Mouse (Mus musculus): Measurements from ENCODE around the gene Gal3st2c.
"Not testable (repeated sequence)": the region's sequence is repeated elsewhere in the genome, so short reads cannot be mapped to it uniquely, and the experiment has no call there.

Gal3st2c gene

GRCm38 (mm10) chr1:93990209-93990608 is at the start of gene Gal3st2c:
Gene Gal3st2c, plus strand, starts transcription at chr1:93990509.
- DNase-seq (ENCODE audit: low spot score in 2 of 2) = not testable (repeated sequence)

- DNase-seq (ENCODE audit: low spot score in 2 of 2) = not testable (repeated sequence)
Observed at GRCm38 (mm10) chr1:93949087-93949486, 41.2 kb upstream of the Gal3st2c start.

DNA sequence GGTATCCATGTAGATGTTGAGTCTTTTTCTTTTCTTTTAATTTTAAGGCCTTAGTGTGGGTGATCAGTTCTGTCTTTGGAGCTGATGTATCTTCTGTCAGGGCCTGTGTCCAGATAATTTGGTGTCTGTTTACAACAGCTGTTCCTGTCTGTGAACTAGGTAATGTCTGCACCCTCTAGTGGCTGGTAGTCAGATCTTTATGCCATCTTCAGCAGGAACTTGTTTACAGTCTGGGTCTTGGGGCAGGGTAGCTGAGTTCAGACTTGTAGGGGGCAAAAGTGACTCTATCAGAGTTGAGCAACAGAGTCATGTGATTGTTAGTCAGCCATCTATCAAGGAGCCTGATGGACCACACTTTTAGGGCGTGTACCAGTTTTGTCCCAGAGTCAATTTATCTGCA is 23.8 kb upstream of the Gal3st2c start:
- not testable (repeated sequence) for DNase-seq (ENCODE audit: low spot score in 2 of 2)

DNA sequence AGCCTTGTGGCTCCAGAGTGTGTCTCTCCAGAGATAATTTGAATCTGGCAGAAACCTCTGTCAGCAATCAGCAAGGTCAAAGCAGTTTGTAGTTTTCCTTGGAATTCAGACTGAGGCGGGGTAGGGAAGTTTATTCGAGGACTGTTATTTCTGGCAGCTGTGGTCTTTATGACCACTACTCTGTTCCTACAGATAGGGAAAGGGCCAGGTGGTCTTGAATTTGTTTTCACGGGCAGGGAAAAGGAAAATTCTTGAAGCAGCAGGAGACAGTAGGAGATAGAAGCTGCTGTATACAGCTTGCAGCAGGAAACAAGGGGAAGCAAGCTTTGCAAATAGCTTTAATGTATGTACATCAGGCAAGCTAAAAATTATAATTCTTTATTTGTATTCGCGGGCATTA is 19.9 kb upstream of the Gal3st2c start:
- DNase-seq (ENCODE audit: low spot score in 2 of 2) = not testable (repeated sequence)

DNA sequence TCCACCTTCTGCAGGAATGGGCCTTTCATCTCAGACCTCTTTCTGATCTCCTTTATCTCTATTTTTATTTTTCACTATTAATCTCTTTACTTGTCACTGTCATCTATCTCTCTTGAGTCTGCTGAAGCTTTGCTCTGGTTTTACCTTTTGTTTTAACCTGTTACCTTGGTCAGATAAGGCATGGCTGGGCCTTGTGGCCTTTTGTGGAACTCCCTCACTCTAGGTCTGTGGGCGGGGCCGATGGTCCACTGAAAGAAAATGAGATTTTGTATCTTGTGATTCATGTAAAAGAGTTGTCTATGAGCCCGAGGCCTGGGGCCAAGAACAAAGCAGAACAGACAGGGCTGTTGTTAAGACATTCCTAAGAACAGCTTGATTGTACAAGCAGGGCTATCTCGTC is 19.5 kb upstream of the Gal3st2c start:
- not testable (repeated sequence) for DNase-seq (ENCODE audit: low spot score in 2 of 2)

GRCm38 (mm10) chr1:93975764-93976163 is 14.5 kb upstream of the Gal3st2c start:
- not testable (repeated sequence) for DNase-seq (ENCODE audit: low spot score in 2 of 2)

DNA sequence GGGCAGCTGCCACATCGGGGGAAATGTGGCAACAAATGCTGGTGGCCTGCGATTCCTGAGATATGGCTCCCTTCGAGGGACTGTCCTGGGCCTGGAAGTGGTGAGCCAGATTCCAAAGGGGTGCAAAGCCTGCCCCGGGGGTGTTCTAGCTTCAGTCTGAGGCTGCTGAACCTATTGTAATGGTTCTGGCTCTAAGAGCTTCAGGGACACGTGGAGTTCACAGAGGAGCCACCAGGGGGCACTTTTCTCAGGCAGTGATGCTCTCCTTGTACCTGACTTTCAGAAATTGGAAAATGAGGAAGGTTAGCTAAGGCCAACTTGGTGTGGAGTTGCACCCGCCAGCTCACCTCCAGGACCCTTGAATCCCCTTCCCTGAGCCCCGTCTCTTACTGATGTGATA is 12.0 kb upstream of the Gal3st2c start:
- not testable (repeated sequence) for DNase-seq (ENCODE audit: low spot score in 2 of 2)

GRCm38 (mm10) chr1:93980932-93981331 is 9.4 kb upstream of the Gal3st2c start:
- not testable (repeated sequence) for DNase-seq (ENCODE audit: low spot score in 2 of 2)

DNA sequence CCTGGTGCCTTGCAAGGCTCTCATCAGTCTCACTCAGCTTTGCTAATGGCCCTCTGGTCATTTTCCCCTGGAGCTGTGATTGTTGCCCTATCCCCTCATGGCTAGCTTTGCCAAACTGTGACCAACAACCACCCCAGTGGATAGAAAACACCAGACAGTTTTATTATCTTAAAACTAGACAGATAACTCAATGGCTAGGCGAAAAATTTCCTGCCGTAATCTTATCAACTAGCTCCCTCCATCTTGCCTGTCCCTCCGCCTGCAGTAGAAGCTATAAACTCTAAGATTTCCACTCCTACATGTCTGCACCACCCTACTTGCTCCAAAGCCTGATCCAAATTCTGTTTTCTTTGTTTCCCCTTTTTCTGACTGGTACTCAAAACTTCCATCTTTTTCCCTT is 4.1 kb upstream of the Gal3st2c start:
- no peak for DNase-seq (ENCODE audit: low spot score in 2 of 2)

DNA sequence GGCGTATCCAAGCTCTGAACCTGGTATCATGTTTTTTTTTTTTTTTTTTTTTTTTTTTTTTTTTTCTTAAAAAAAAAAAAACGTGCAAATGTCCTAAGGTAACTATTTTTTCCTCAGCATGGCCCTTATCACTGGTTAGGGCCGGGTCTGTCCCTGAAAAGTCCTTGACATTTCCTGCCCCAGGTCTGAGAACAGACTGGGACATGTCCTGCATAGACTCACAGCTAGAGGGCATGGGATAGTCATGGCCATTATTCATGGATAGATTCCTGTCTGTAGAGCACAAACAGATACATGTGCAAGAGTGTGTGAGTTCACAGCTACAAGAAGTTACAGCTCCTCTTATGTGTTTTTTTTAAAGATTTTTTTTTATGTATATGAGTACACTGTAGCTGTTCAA is 1.5 kb upstream of the Gal3st2c start:
- no peak for DNase-seq (ENCODE audit: low spot score in 2 of 2)

GRCm38 (mm10) chr1:93991068-93991467 is 759 bp downstream of the Gal3st2c start:
- DNase-seq (ENCODE audit: low spot score in 2 of 2) = not testable (repeated sequence)

DNA sequence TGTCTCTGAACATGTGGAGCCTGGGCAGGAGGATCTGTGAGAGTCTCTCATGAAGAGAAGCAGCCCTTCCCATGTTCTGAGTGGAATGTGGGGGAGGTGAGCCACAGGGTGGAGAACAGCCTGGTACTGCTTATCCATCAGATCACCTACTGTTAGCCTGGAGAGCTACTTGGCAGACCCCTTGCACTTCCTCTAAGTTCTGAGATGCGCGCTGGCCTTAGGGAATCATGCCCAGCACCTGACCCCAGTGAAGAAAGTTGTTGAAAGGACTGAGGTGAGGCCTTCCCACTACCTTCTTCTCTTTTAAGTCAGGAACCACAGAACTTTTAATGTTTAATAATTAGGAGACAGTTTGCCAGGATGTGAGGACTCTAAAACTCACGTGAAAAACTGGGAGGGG is 1.2 kb downstream of the Gal3st2c start:
- not testable (repeated sequence) for DNase-seq (ENCODE audit: low spot score in 2 of 2)

GRCm38 (mm10) chr1:94001023-94001422 is 10.7 kb downstream of the Gal3st2c start:
- DNase-seq (ENCODE audit: low spot score in 2 of 2) = no peak

GRCm38 (mm10) chr1:94005954-94006506 is 15.7 kb downstream of the Gal3st2c start:
- not testable (repeated sequence) for DNase-seq (ENCODE audit: low spot score in 2 of 2)

DNA sequence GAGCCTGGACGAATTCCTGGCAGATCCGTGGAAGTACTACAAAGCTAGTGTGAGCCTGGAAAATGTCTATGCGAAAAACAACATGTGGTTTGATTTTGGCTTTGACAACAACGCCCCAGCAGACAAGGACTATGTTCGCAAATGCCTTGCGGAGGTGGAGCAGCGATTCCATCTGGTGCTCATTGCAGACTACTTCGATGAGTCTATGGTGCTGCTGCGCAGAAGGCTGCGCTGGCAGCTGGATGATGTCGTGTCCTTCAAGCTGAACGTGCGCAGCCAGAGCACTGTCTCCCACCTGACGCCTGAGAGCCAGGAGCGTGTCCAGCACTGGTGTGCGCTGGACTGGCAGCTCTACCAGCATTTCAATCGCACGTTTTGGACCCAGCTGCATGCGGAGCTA is 18.5 kb downstream of the Gal3st2c start:
- DNase-seq (ENCODE audit: low spot score in 2 of 2) = not testable (repeated sequence)

DNA sequence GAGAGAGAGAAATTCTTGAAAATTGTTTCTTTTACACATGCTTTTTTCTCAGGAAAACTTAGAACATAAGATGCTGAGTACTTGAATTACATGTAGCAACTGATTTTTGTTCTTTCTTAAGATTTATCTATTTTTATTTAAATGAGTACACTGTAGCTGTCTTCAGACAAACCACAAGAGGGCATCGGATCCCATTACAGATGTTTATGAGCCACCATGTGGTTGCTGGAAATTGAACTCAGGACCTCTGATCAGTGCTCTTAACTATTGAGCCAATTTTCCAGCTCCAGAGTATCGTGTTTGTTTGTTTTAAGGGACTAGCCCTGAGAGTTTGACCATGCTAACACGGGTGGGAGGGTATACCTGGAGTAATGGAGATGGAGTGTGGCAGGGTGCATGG is 21.3 kb downstream of the Gal3st2c start:
- no peak for DNase-seq (ENCODE audit: low spot score in 2 of 2)

DNA sequence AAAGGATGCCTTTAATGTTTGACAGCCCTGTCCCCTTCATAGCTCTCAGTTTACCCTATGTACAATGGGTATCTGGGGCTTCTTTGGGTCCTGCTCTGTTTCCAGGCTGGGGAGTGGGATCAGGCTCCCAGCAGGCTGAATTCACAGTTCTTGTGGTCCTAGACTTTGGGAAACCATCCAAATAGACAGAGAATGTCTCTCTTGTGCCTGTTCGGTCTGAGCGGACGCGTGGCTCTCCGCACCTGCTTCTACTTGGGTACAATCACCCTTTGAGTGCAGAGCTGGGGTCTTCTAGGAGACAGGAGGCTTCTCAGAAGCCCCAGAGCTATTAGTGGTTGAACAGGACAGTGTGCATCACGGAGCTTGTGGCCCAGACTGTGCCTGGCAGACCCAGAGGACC is 29.8 kb downstream of the Gal3st2c start, which contains the start of gene Neu4:
TSS of gene Neu4 (plus strand) at position 301 of the 400 bp plus-strand sequence.
- DNase-seq (ENCODE audit: low spot score in 2 of 2) = no peak

DNA sequence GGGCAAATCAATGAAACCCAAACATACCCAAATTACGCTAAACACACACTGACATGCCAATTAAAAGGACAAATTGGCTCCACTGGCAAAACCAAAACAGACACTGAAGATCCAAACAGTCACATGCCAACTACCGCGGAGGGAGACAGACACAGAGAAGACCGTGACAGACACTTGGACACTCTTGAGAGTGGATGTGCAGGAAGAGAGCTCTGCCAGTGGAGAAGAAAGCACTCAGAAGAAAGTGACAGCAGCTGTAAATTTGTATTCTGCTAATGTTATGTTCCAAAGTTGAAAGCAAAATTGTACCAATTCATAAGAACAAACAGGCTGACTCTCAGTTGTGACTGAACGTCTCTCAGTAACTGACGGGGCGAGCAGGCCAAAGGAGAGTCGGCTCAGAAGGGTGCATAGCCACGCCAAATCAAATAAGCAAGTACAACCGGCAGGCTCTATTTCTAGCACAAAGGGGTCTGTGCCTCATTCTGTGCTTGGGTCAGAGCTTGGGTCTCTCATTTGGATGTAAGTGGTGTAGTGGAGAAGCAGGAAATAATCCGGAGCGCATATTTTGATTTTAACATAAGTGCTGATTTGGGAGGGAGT is 37.3 kb downstream of the Gal3st2c start:
- DNase-seq (ENCODE audit: low spot score in 2 of 2) = no peak

DNA sequence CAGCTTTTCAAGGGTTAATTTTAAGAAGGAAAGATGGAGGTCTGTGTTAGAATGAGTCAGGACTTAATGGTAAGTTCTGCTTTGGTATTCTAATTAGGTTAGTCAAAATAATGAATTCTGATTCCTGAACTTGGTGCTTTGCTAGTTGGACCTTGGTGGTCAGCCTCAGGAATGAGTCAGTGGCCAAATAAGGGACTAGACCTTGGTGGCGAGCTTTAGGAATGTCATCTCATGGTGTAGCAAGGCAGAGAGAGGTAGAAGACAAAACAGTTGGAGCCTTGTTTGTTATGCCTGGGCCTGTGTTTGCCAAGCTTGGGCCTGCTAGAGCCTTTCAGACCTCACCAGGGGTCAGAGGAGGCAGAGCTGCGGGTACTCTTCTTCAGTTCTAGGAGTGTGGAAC is 38.4 kb downstream of the Gal3st2c start:
- DNase-seq (ENCODE audit: low spot score in 2 of 2) = no peak

- DNase-seq (ENCODE audit: low spot score in 2 of 2) = no peak
Observed at GRCm38 (mm10) chr1:94033075-94033602, 42.8 kb downstream of the Gal3st2c start.

DNA sequence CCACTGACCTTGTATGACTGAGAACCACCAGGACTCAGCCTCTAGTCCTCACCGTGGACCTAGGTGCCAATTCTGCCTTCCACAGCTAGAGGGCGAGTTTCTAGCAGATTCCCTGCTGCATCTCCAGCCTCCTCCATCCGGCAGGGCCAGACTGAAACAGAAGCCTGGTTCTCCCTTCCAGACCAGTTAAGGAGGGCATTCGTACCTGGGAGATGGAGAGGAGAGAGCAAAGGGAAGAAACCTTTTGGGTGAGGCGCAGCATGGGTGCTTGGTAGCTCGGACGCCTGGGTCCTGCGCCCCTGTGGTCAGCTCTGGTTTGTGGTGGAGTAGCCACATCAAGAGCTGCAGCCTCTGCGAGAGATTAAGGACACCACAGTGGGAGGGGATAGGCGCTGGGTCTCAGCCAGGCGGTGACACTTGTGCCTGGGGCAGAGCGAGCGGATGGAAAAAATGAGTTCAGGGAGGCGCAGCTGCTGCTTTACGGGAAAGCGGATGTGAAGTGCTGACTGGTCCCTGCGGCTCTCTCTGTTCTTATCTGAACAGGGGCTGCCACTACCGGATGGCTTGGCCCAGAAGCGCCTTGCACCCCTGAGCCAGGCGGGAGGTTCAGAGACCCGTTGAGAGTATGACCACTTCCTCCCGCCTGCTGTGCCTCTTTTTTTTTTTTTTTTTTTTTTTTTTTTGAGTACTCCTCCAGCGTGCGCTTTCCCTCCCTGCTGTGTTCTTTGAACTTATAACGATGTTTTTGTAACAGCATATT is 44.9 kb downstream of the Gal3st2c start:
- DNase-seq (ENCODE audit: low spot score in 2 of 2) = peak; percentile 83

- DNase-seq (ENCODE audit: low spot score in 2 of 2) = no peak
Observed at GRCm38 (mm10) chr1:94040391-94040790, 50.1 kb downstream of the Gal3st2c start.

GRCm38 (mm10) chr1:94045559-94045958 is 55.2 kb downstream of the Gal3st2c start:
- no peak for DNase-seq (ENCODE audit: low spot score in 2 of 2)

Data from thymus, postnatal 10 days (tissue).